Mouse (Mus musculus) stomach, postnatal 0 days (tissue): ENCODE data around the gene Ebf3.

Experiments used
- CTCF ChIP-seq: IDR thresholded peaks from 2 replicates; pipeline ENCODE4 v1.5.1; 2016; ENCODE audit warnings: antibody characterized with exemption, low read depth, mild to moderate bottlenecking, moderate library complexity
- EP300 ChIP-seq: optimal IDR thresholded peaks from 2 replicates; pipeline ENCODE3; 2016; ENCODE audit warnings: antibody characterized with exemption

DNA sequence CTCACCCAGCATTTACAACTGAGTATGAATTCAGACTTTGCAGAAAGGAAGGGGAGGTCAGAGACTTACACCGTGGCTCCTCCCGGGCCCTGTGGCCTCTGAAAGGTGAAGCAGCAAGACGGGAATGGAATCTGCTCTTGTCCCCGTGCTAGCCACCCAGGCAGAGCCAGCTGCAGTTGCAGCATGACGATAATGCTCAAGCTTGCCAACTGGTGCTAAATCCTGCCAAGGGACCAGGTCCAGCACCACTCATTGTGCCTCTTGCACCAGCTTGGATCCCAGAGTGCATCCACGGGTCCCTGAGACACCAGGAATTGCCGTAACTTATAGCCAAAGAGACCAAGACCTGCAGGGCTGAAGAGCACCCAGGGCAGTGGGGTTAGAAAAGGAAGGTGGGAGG is 36.1 kb downstream of the Ebf3 start:
- TF ChIP-seq CTCF (no peak), EP300 (no peak)
